26 mouse cellular contexts compared by ENCODE assay signal in genomic region chr1:156870616-156871015, GRCm38 (mm10). TPM values are rescaled to one million over a fixed set of nuclear protein-coding genes. Genes with fewer than 3 reads are reported as not detected.
"Had no signal": no experiment of that assay in that cellular context is flagged by ENCODE, and none has a peak within 500 bp of the region (broad histone marks: within the 10 kb centered on the region; RNA-seq: fewer than 3 reads in every experiment).

No protein-coding gene starts in this region.

- H3K9me3 ChIP-seq: heart, embryonic 10.5 days; heart, embryonic 12.5 days; hindbrain, embryonic 13.5 days; hindbrain, embryonic 15.5 days; kidney, embryonic 15.5 days; limb, embryonic 13.5 days; limb, embryonic 15.5 days; liver, embryonic 12.5 days had no signal

- H3K9ac ChIP-seq: heart, embryonic 12.5 days; hindbrain, embryonic 13.5 days; hindbrain, embryonic 15.5 days; kidney, embryonic 15.5 days; limb, embryonic 13.5 days; limb, embryonic 15.5 days; liver, embryonic 12.5 days; liver, embryonic 14.5 days had no signal

- H3K27me3 ChIP-seq: heart, embryonic 12.5 days; hindbrain, embryonic 13.5 days; hindbrain, embryonic 15.5 days; kidney, embryonic 15.5 days; limb, embryonic 13.5 days; limb, embryonic 15.5 days; liver, embryonic 12.5 days had no signal

- H3K36me3 ChIP-seq: liver, embryonic 12.5 days had no signal

- H3K4me3 ChIP-seq: heart, embryonic 10.5 days; heart, embryonic 12.5 days; hindbrain, embryonic 13.5 days; hindbrain, embryonic 15.5 days; kidney, embryonic 15.5 days; limb, embryonic 13.5 days; limb, embryonic 15.5 days; liver, embryonic 12.5 days had no signal

- DNase-seq: gastrocnemius, postnatal 14 days; heart, adult 18-20 months; heart, postnatal 10 days; heart, postnatal 36 days; kidney, adult 11 months; kidney, adult 2 months; kidney, adult 9 months; kidney, postnatal 14 days; kidney, postnatal 36 days; layer of hippocampus, adult 9-11 months; layer of hippocampus, postnatal 36 days; left cerebral cortex, postnatal 4 days had no signal

- H3K27ac ChIP-seq: heart, embryonic 10.5 days; hindbrain, embryonic 13.5 days; hindbrain, embryonic 15.5 days; hindbrain, postnatal 0 days; kidney, embryonic 15.5 days; kidney, postnatal 0 days; limb, embryonic 13.5 days; limb, embryonic 15.5 days; liver, embryonic 12.5 days; liver, embryonic 14.5 days had no signal

- H3K4me2 ChIP-seq: heart, embryonic 12.5 days; hindbrain, embryonic 13.5 days; hindbrain, embryonic 15.5 days; kidney, embryonic 15.5 days; limb, embryonic 13.5 days; limb, embryonic 15.5 days; liver, embryonic 12.5 days had no signal

- ATAC-seq: hindbrain, postnatal 0 days; intestine, embryonic 16.5 days; liver, embryonic 12.5 days had no signal

- H3K4me1 ChIP-seq: hindbrain, embryonic 15.5 days; kidney, embryonic 15.5 days; limb, embryonic 13.5 days; limb, embryonic 15.5 days; liver, embryonic 12.5 days had no signal

RNA-seq across cellular contexts. Expression of gene Angptl1, which starts 32.3 kb away (rescaled TPM):
- total RNA-seq: granulocyte monocyte progenitor cell, adult 5-6 weeks; hematopoietic stem cell, adult 5-6 weeks had no signal
